Mouse (Mus musculus): ENCODE results near the gene Nr1h4. TPM values are rescaled to one million over a fixed set of nuclear protein-coding genes. Genes with fewer than 3 reads are reported as not detected.

The Nr1h4 gene
- 12.0 and 12.4 TPM in 2 replicates for polyA plus RNA-seq (2015; fragmentation: Nextera tagmentation; extraction: Ambion mirVana)

GRCm38 (mm10) chr10:89532929-89533727, at the start of gene Nr1h4:
Gene Nr1h4, minus strand, starts transcription at chr10:89533585.
- H3K4me1 ChIP-seq (replicated peaks; ENCODE audit: insufficient read depth, low read length): no peaks in the 10 kb centered on the region
- H3K4me3 ChIP-seq (replicated peaks; ENCODE audit: low read depth, low read length): no peak within 1 kb of the TSS
- H3K36me3 ChIP-seq (ENCODE audit: insufficient read depth, low read length): no peaks in the 10 kb centered on the region
- H3K27me3 ChIP-seq (ENCODE audit: insufficient read depth, low read length): no peaks in the 10 kb centered on the region
- ATAC-seq (replicated peaks; ENCODE audit: low FRiP score, low read depth): peak; percentile 47; the same call in 1 of the 2 replicates
- TF ChIP-seq CTCF (IDR thresholded peaks at IDR 0.05; ENCODE audit: low read depth): 0 out of 2 replicates have a peak, but pooled peaks have one; percentile 6
- no peak within 1 kb of the TSS for H3K9ac ChIP-seq (ENCODE audit: low read depth, low read length)
- 63% methylated on average over 17 of the region's 17 CpGs for WGBS
- peak; percentile 56 for DNase-seq (ENCODE audit: low spot score)
- H3K9me3 ChIP-seq (replicated peaks; ENCODE audit: low read length): no peaks in the 10 kb centered on the region
- no peak within 1 kb of the TSS for H3K27ac ChIP-seq
- 0 out of 2 replicates have a peak within 1 kb of the TSS, but pooled peaks have one; percentile 3 for H3K4me2 ChIP-seq (ENCODE audit: low read length)

GRCm38 (mm10) chr10:89578801-89579200, 45.4 kb upstream of the Nr1h4 start:
- 92% methylated on average over 4 of the region's 4 CpGs for WGBS
- no peak overlapping the region for H3K4me2 ChIP-seq (ENCODE audit: low read length)
- H3K4me1 ChIP-seq (replicated peaks; ENCODE audit: insufficient read depth, low read length): no peaks in the 10 kb centered on the region
- H3K27ac ChIP-seq: no peak overlapping the region
- DNase-seq (ENCODE audit: low spot score): no peak
- TF ChIP-seq CTCF (IDR thresholded peaks at IDR 0.05; ENCODE audit: low read depth): no peak
- H3K9ac ChIP-seq (ENCODE audit: low read depth, low read length): no peak overlapping the region
- no peaks in the 10 kb centered on the region for H3K27me3 ChIP-seq (ENCODE audit: insufficient read depth, low read length)
- ATAC-seq (replicated peaks; ENCODE audit: low FRiP score, low read depth): no peak
- H3K4me3 ChIP-seq (replicated peaks; ENCODE audit: low read depth, low read length): no peak overlapping the region
- no peaks in the 10 kb centered on the region for H3K36me3 ChIP-seq (ENCODE audit: insufficient read depth, low read length)
- no peaks in the 10 kb centered on the region for H3K9me3 ChIP-seq (replicated peaks; ENCODE audit: low read length)

GRCm38 (mm10) chr10:89577666-89578065, 44.3 kb upstream of the Nr1h4 start:
- Histone ChIP-seq H3K27me3 (ENCODE audit: insufficient read depth, low read length) (no peaks in the 10 kb centered on the region), H3K27ac (no peak overlapping the region), H3K4me1 (replicated peaks; ENCODE audit: insufficient read depth, low read length) (0 out of 2 replicates have a peak, but pooled peaks cover 2% of the 10 kb centered on the region), H3K9ac (ENCODE audit: low read depth, low read length) (no peak overlapping the region), H3K4me2 (ENCODE audit: low read length) (no peak overlapping the region), H3K9me3 (replicated peaks; ENCODE audit: low read length) (no peaks in the 10 kb centered on the region), H3K4me3 (replicated peaks; ENCODE audit: low read depth, low read length) (no peak overlapping the region), H3K36me3 (ENCODE audit: insufficient read depth, low read length) (no peaks in the 10 kb centered on the region)
- DNase-seq (ENCODE audit: low spot score) (no peak), ATAC-seq (replicated peaks; ENCODE audit: low FRiP score, low read depth) (no peak)
- TF ChIP-seq CTCF (IDR thresholded peaks at IDR 0.05; ENCODE audit: low read depth): no peak
- 56% methylated on average over 3 of the region's 3 CpGs for WGBS

- no peak for TF ChIP-seq CTCF (IDR thresholded peaks at IDR 0.05; ENCODE audit: low read depth)
- Histone ChIP-seq H3K9me3 (replicated peaks; ENCODE audit: low read length) (no peaks in the 10 kb centered on the region), H3K4me1 (replicated peaks; ENCODE audit: insufficient read depth, low read length) (0 out of 2 replicates have a peak, but pooled peaks cover 2% of the 10 kb centered on the region), H3K27ac (no peak overlapping the region), H3K27me3 (ENCODE audit: insufficient read depth, low read length) (no peaks in the 10 kb centered on the region), H3K4me2 (ENCODE audit: low read length) (no peak overlapping the region), H3K4me3 (replicated peaks; ENCODE audit: low read depth, low read length) (no peak overlapping the region), H3K36me3 (ENCODE audit: insufficient read depth, low read length) (no peaks in the 10 kb centered on the region), H3K9ac (ENCODE audit: low read depth, low read length) (no peak overlapping the region)
- ATAC-seq (replicated peaks; ENCODE audit: low FRiP score, low read depth) (no peak), DNase-seq (ENCODE audit: low spot score) (peak; percentile 9)
- WGBS: 61% methylated on average over 3 of the region's 3 CpGs
Measured at GRCm38 (mm10) chr10:89573421-89573820, 40.0 kb upstream of the Nr1h4 start.

- no peak overlapping the region for H3K4me3 ChIP-seq (replicated peaks; ENCODE audit: low read depth, low read length)
- H3K27ac ChIP-seq: no peak overlapping the region
- no peak overlapping the region for H3K9ac ChIP-seq (ENCODE audit: low read depth, low read length)
- ATAC-seq (replicated peaks; ENCODE audit: low FRiP score, low read depth): no peak
- H3K4me2 ChIP-seq (ENCODE audit: low read length): no peak overlapping the region
- TF ChIP-seq CTCF (IDR thresholded peaks at IDR 0.05; ENCODE audit: low read depth): no peak
- 72% methylated on average over 6 of the region's 6 CpGs for WGBS
- 0 out of 2 replicates have a peak, but pooled peaks cover 2% of the 10 kb centered on the region for H3K4me1 ChIP-seq (replicated peaks; ENCODE audit: insufficient read depth, low read length)
- H3K27me3 ChIP-seq (ENCODE audit: insufficient read depth, low read length): no peaks in the 10 kb centered on the region
- H3K9me3 ChIP-seq (replicated peaks; ENCODE audit: low read length): no peaks in the 10 kb centered on the region
- H3K36me3 ChIP-seq (ENCODE audit: insufficient read depth, low read length): no peaks in the 10 kb centered on the region
- no peak for DNase-seq (ENCODE audit: low spot score)
Measured at GRCm38 (mm10) chr10:89572946-89573345, 39.6 kb upstream of the Nr1h4 start.

- H3K9ac ChIP-seq (ENCODE audit: low read depth, low read length): no peak overlapping the region
- ATAC-seq (replicated peaks; ENCODE audit: low FRiP score, low read depth): no peak
- H3K27ac ChIP-seq: no peak overlapping the region
- no peaks in the 10 kb centered on the region for H3K36me3 ChIP-seq (ENCODE audit: insufficient read depth, low read length)
- no peaks in the 10 kb centered on the region for H3K27me3 ChIP-seq (ENCODE audit: insufficient read depth, low read length)
- H3K9me3 ChIP-seq (replicated peaks; ENCODE audit: low read length): no peaks in the 10 kb centered on the region
- DNase-seq (ENCODE audit: low spot score): no peak
- no peaks in the 10 kb centered on the region for H3K4me1 ChIP-seq (replicated peaks; ENCODE audit: insufficient read depth, low read length)
- whole genome bisulfite sequencing: 84% methylated on average over 2 of the region's 2 CpGs
- no peak for TF ChIP-seq CTCF (IDR thresholded peaks at IDR 0.05; ENCODE audit: low read depth)
- H3K4me3 ChIP-seq (replicated peaks; ENCODE audit: low read depth, low read length): no peak overlapping the region
- no peak overlapping the region for H3K4me2 ChIP-seq (ENCODE audit: low read length)
Measured at GRCm38 (mm10) chr10:89567391-89567790, 34.0 kb upstream of the Nr1h4 start.

All from kidney, postnatal 0 days (tissue).